Mouse (Mus musculus): ENCODE results near the gene Cbln1.

The Cbln1 gene

GRCm38 (mm10) chr8:87471603-87472270 is 672 bp downstream of the Cbln1 start:
- ChIA-PET CTCF (no interaction called here), POLR2A (no interaction called here)

GRCm38 (mm10) chr8:87470834-87471602 is 1.4 kb downstream of the Cbln1 start:
- POLR2A ChIA-PET: no interaction called here
- CTCF ChIA-PET: no interaction called here

- POLR2A ChIA-PET: interaction anchor here in 3 of 4 experiments (0.6 to 1.6 kb wide), 3 partner anchors 15 to 766 kb away, joined by 3 to 6 read pairs (median 5); no protein-coding TSS in a partner anchor
- CTCF ChIA-PET: no interaction called here
These were observed 2.2 kb downstream of the Cbln1 start for GRCm38 (mm10) chr8:87469931-87470833.

GRCm38 (mm10) chr8:87468958-87469815 is 3.2 kb downstream of the Cbln1 start:
- POLR2A ChIA-PET: interaction anchor here in 1 of 4 experiments (0.5 to 1.6 kb wide), 3 partner anchors 10 to 432 kb away, joined by 3 to 5 read pairs (median 3); no protein-coding TSS in a partner anchor

GRCm38 (mm10) chr8:87468416-87468957 is 3.9 kb downstream of the Cbln1 start:
- ChIA-PET CTCF (interaction anchor here in 2 of 4 experiments (0.5 to 0.7 kb wide), 4 partner anchors 57 to 751 kb away, joined by 3 to 6 read pairs (median 3); no protein-coding TSS in a partner anchor), POLR2A (interaction anchor here in 2 of 4 experiments (0.6 to 1.3 kb wide), 5 partner anchors 9 to 590 kb away, joined by 3 to 5 read pairs (median 3); no protein-coding TSS in a partner anchor)

More at GRCm38 (mm10) chr8:87468958-87469815, 3.2 kb downstream of the Cbln1 start:
- CTCF ChIA-PET: interaction anchor here in 1 of 4 experiments (0.5 kb wide), 1 partner anchor 68 kb away, joined by 3 read pairs; no protein-coding TSS in a partner anchor

- CTCF ChIA-PET: interaction anchor here in 3 of 4 experiments (0.5 to 0.7 kb wide), 5 partner anchors 57 to 750 kb away, joined by 3 to 6 read pairs (median 3); no protein-coding TSS in a partner anchor
- POLR2A ChIA-PET: interaction anchor here in 3 of 4 experiments (0.6 to 1.3 kb wide), 6 partner anchors 9 to 623 kb away, joined by 3 to 5 read pairs (median 3); no protein-coding TSS in a partner anchor
These were observed 4.5 kb downstream of the Cbln1 start for GRCm38 (mm10) chr8:87467906-87468305.

- ChIA-PET CTCF (interaction anchor here in 1 of 4 experiments (0.6 kb wide), 1 partner anchor 318 kb away, joined by 3 read pairs; no protein-coding TSS in a partner anchor), POLR2A (interaction anchor here in 2 of 4 experiments (0.7 to 1.3 kb wide), 2 partner anchors 12 to 624 kb away, joined by 3 to 4 read pairs; no protein-coding TSS in a partner anchor)
These were observed 5.3 kb downstream of the Cbln1 start for GRCm38 (mm10) chr8:87466936-87467602.

- CTCF ChIA-PET: no interaction called here
These were observed 6.1 kb downstream of the Cbln1 start for GRCm38 (mm10) chr8:87466335-87466734.

GRCm38 (mm10) chr8:87464446-87464845 is 8.0 kb downstream of the Cbln1 start:
- POLR2A ChIA-PET: no interaction called here
- CTCF ChIA-PET: no interaction called here

More at GRCm38 (mm10) chr8:87466335-87466734, 6.1 kb downstream of the Cbln1 start:
- POLR2A ChIA-PET: no interaction called here

GRCm38 (mm10) chr8:87461801-87462200 is 10.6 kb downstream of the Cbln1 start:
- ChIA-PET POLR2A (no interaction called here), CTCF (no interaction called here)

- ChIA-PET CTCF (interaction anchor here in 1 of 4 experiments (1.2 kb wide), 1 partner anchor 238 kb away, joined by 3 read pairs; no protein-coding TSS in a partner anchor), POLR2A (no interaction called here)
These were observed 15.5 kb downstream of the Cbln1 start for GRCm38 (mm10) chr8:87456949-87457348.

GRCm38 (mm10) chr8:87452815-87453214 is 19.6 kb downstream of the Cbln1 start:
- CTCF ChIA-PET: interaction anchor here in 1 of 4 experiments (1.1 kb wide), 1 partner anchor 84 kb away, joined by 5 read pairs; no protein-coding TSS in a partner anchor
- POLR2A ChIA-PET: interaction anchor here in 1 of 4 experiments (0.6 kb wide), 1 partner anchor 27 kb away, joined by 4 read pairs; no protein-coding TSS in a partner anchor

GRCm38 (mm10) chr8:87451737-87452136 is 20.7 kb downstream of the Cbln1 start:
- CTCF ChIA-PET: no interaction called here

GRCm38 (mm10) chr8:87434592-87434991 is 37.8 kb downstream of the Cbln1 start:
- ChIA-PET CTCF (interaction anchor here in 2 of 4 experiments (0.5 to 0.9 kb wide), 2 partner anchors 103 to 174 kb away, joined by 3 to 4 read pairs; no protein-coding TSS in a partner anchor), POLR2A (interaction anchor here in 1 of 4 experiments (0.6 kb wide), 1 partner anchor 542 kb away, joined by 3 read pairs; no protein-coding TSS in a partner anchor)

More at GRCm38 (mm10) chr8:87451737-87452136, 20.7 kb downstream of the Cbln1 start:
- POLR2A ChIA-PET: no interaction called here

GRCm38 (mm10) chr8:87427188-87427587 is 45.2 kb downstream of the Cbln1 start:
- POLR2A ChIA-PET: no interaction called here
- CTCF ChIA-PET: no interaction called here

- POLR2A ChIA-PET: no interaction called here
These were observed 47.7 kb downstream of the Cbln1 start for GRCm38 (mm10) chr8:87424706-87425105.

GRCm38 (mm10) chr8:87421697-87422096 is 50.7 kb downstream of the Cbln1 start:
- POLR2A ChIA-PET: no interaction called here
- CTCF ChIA-PET: no interaction called here

More at GRCm38 (mm10) chr8:87424706-87425105, 47.7 kb downstream of the Cbln1 start:
- CTCF ChIA-PET: no interaction called here

Measured in embryonic stem cell, embryonic (primary cell).